Mouse (Mus musculus): ENCODE results near the gene Gdf1. TPM values are rescaled to one million over a fixed set of nuclear protein-coding genes. Genes with fewer than 3 reads are reported as not detected.

The Gdf1 gene
- total RNA-seq, 1 experiment from 2014 or later = not detected

- DNase-seq = peak; percentile 68
Observed at GRCm38 (mm10) chr8:70330741-70331364, 1.2 kb downstream of the Gdf1 start.

GRCm38 (mm10) chr8:70331526-70331925, 1.9 kb downstream of the Gdf1 start:
- no peak for DNase-seq

DNA sequence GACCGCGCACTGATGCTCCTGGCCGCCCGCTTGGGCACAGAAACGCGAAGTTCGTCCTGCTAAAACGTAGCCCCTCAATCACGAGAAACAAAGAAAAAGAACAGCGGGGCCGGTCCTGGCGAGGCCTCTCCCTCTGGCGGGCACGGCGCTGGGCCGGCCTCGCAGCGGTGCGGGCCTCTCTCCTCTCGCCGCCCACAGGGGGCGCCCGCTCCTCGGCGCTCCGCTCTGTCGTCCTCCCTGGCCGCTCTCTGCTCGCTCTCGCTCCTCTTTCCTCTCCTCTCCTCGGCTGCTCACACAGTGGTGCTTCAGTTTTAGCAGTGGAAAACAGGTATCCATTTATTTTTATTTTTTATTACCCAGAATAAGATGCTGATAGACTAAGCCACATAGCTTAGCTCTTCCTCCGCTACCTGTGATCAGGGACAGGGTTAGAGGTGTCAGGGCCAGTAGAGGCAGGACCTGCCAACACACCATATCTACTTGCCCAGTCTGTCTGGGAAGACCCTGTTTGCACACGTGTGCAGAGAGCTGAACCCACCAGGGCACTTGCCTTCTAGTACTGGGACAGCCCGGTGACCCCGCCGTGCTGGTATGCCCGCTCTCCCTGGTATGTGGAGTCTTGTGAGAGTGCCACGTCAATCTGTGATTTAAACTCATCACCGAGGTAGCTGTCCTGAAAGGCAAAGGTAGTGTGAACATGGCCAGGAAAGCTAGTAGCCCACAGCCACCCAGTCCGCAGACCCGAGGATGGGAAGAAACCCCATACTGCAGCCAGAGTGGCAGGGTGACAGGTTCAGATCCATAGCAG, 2.7 kb downstream of the Gdf1 start:
- peak; percentile 76 for DNase-seq

DNA sequence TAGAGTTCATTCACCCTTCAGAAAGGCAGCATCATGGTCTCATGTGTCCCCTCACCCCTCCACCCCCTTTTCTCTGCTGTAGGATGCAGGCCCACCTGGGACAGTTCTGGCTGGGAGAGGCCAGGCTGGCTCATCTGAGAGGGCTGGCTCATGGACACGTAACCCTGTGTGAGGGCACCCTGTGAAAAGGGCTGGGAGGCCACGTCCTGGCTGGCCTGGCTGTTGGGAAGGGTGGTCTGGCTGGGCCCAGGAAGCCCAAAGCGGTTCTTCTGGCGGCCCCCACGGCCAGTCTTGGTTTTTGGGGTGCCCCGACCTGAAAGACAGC, 3.2 kb downstream of the Gdf1 start:
- DNase-seq = no peak

- DNase-seq = no peak
Observed at GRCm38 (mm10) chr8:70338931-70339330, 9.3 kb downstream of the Gdf1 start.

GRCm38 (mm10) chr8:70340659-70341058, 11.0 kb downstream of the Gdf1 start:
- no peak for DNase-seq

DNA sequence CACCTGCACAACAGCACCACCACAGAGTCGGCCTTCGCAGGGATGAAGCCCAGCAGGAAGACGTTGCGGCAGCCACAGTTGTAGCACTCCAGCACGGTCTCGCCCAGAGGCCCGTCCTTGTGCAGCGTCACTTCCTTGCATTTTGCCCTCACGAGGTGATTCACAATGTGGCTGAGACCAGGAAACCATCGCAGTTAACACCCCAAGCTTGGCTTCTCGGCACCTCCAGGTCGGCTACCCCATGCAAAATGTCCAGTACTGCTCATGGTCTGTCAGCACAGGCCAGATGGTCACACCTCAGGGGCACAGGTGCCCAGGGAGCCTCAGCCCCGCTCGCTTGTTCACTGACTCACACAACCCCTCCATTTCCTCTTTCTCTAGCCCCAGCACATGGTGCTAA, 12.4 kb downstream of the Gdf1 start:
- DNase-seq = no peak

DNA sequence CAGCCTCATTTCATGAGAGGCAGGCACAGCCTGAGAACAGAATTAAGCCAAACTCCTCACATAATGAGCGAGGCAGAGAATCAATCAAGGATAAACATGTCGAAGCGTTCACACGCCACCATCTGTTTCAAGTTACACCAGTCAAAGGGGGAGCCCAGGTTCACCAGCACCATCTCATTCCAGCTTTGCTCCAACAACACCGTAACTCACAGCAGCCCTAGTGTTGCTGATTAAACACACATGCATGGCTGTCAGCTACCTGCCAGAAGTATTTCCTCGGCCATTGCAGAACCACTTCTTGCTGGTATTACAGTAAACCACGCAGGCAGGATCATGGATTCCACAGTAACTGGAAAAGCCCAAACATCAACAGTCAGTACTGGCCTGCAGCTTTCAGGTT, 13.5 kb downstream of the Gdf1 start:
- DNase-seq = no peak

DNA sequence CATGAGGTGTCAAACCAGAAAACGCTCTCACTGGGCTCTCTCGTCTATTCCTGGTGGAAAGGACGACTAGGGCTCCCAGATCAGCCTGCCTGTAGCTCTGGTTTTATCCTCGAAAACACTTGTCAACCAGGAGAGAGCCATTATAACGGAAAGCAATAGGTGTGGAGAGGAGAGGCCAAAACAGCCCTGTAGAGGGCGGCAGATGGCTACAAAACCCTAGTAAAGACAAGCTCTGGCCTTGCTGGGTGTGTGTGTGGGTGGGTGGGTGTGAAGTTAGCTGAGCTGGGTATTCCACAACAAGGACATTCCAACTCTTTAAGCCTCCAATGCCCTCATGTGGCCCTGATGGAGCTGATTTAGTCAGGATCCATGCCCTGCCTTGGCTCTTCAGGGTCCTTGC, 14.1 kb downstream of the Gdf1 start:
- DNase-seq = peak; percentile 41

DNA sequence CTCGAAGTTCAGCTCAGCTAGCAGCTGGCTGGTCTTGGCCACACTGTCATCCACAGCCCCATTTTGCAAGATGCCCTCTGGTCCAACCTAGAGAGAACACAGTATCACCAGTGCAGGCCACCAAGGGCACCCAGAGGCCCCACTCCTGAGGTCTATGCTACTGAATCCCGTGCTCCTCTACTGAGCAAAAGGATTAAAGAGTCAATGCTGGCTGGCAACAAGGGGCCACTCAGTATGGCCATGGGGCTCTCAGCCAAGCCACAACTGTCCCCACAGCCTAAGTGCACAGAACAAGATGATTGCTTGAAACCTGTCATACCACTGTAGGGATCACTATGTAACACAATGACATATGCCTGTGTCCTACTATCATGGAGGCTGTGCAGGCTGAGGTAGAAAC, 14.7 kb downstream of the Gdf1 start:
- no peak for DNase-seq

DNA sequence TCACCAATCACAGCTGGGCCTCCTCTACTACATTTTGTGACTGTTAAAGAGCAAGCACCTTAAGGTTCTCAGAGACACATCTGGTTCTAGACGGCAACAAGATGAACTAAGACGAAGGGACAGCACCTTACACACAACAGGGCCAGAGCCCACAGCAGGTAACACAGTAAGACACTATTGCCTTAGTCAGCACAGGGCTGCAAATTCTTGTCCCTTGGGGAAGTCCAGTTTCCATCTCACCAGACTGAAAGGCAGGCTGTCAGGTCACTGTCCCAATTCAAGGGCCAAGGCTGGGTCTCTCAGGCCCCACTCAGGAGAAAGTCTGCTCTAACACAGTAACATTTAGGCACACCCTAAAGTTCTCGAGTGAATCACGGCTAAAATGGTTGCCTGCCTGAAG, 17.8 kb downstream of the Gdf1 start:
- DNase-seq = no peak

DNA sequence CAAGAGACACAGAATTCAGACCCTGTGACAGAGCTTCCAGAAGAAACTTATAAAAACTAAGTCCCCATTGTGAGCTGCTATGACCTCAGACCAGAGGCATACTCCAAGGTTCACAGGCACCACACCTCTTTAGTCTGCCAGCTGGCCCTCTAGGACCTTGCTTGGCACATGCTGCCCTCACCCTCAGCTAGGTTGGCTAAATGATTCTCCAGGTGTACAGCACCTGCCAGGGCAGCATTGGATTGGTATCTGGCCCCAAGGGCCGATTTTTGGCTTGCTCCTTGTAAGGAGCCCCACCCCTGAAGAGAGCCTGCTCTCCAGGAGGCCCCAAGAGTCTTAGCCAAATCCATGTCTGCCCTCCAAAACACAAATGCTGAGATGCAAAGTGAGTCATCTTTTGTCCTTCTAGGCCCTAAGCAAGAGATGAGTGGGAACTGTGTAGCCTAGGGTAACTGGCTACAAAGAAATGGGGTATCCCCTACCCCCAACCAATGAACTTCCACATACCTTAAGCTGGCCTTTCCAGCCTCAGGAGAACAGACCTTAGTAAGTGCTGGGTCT, 18.3 kb downstream of the Gdf1 start:
- no peak for DNase-seq

DNA sequence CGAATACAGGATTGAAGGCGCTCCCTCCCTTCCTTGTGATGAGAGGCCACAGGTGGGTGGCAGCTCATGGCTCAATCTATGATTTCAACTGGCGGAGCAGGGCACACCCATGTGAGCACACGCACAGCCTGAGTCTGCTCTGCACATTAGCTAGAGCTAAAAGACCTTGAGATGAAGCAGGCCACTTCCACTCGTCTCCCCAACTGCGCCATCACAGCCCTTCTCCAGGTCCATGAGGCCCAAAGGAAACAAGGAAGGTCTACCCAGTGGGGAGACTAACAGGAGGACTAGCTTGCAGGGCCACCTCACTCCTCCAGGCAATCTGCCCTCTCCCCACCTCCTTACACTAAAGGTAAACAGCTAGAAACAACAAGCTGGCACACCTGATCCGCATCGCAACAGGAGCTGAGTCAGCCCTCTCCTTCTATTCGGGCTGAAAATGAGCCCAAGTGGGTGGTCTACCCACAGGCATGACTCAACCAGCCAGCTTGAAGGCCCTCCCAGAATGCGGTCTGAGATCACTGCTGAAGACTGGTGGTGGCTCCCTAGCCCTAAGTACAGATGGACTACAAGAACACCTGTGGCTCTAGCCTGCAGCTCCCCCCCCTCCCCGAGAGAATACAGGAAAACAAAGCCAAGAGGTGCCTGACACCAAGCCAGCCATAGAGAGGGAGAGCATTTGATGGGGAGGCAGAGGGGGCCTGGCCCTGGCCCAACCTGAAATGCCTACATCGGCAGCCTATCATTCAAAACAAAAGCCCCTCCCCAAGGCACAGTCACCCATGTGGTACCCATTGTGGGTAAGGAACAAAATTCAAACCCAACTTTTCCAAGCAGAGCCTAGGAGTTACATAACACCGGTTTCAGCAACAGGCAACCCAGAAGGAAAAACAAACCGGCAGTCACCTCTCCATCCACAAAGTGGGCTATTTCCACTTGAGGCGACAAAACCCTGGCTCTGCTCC, 21.7 kb downstream of the Gdf1 start:
- DNase-seq = no peak

DNA sequence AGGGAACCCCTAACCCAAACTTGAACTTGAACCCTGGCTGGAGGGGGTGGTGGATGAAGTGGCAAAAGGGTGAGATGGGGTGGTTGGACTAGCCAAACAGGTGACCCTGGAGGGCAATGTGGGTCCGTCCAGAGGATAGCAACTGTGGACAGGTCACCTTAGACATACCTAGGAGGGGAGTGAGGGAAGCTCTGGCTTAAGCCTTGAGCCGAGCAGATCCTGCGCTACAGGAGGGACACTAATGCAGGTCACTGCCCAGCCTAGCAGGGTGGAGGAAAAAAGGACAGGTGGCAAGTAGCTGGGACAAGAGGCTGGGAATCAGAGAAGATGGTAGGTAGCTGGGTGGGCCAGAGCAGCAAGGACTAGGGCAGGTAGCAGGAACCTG, 22.4 kb downstream of the Gdf1 start:
- no peak for DNase-seq

GRCm38 (mm10) chr8:70352657-70353151, 23.1 kb downstream of the Gdf1 start:
- peak; percentile 45 for DNase-seq

DNA sequence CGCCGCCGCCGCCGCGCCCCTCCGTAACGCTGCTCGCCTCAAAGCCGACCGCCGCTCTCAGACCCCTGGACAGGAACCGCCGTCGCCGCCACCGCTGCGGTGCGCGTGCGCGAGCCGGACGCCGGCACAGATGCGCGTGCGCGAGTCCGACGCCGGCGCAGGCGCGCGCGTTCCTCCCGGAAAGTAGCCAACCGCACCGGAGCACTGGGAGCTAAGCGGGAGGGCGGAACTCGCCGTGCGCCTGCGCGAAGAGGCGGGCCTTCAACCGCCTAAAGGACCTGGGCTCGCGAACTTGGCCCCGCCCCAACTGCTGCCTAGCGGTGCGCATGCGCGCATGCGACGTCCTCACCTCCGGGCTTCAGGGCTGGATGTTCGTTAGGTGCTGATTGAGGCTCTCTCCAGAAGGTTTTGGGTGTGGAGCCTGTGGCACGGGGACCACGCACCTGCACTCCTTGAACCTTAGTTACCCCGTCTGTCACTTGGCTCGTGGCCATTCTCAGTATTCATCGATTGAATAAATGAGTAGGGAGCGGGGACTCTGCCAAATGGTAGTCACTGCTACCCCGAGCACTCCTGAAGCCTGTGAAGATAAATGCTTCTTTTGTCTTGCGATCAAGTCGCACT, 23.7 kb downstream of the Gdf1 start, which contains the start of gene Upf1:
Gene Upf1 (minus strand): TSS at position 85 of the 624 bp plus-strand sequence.
- peak; percentile 100 for DNase-seq

DNA sequence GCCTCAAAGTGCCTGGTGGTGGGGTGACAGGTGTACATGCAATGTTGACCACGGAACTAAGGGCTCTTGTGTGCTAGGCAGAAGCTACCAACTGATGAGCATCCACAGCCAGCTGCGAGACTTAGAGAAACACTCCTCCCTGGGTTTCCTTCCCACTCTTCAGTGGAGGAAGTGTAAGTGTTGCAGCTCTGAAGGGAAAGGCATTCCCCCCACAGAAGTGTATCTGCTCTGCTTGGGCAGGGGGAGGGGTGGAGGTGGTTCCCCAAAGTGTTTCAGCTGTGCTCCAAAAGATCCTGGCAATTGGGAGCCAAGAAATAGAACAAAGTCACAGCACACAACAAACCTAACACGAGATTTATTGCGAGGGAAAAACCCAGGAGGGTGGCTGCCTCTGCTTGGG, 24.4 kb downstream of the Gdf1 start:
- DNase-seq = no peak

GRCm38 (mm10) chr8:70356111-70356510, 26.5 kb downstream of the Gdf1 start:
- no peak for DNase-seq

GRCm38 (mm10) chr8:70359411-70359810, 29.8 kb downstream of the Gdf1 start:
- no peak for DNase-seq

DNA sequence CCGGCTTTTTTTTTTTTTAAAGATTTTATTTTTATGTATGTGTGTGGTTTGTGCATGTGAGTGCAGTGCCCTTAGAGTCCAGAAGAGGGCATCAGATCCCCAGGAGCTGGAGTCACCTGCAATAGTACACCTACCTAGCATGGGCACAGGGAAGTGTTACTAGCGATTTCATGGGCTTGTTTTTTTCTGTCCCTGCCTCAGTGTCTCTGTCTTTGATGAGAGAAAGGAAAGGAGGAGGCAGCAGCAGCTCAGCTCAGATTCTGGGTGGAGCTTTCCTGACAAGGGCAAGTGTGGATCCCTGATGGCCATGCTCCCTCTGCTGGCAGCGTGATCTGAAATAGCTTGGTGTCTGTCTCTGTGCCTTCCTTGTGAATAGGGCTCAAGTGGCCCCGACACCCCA, 31.2 kb downstream of the Gdf1 start:
- no peak for DNase-seq

DNA sequence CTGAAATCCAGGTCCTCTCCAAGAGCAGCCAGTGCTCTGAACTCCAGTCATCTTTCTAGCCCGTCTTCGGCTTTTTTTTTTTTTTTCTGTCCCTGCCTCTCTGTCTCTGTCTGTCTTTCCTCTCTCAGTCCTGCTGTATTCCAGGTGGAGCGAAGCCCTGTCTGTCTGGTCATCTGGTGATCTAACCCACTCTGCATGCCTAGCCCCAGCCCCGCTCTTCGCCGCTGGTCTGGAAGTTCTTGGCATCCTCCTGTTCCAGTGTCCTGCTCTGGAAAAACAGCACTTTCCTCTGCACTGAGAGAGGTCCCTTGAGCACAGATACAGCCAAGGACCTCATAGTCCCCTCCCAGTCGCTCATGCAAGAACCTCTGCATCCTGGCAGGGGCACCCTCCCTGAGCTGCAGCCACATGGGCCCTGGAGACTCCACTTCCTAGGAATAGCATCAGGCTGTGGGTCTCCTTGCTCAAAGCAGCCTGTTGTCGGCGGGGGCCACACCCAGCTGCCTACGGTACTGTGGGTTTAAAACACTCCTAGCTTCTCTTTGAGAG, 31.9 kb downstream of the Gdf1 start:
- DNase-seq = no peak

GRCm38 (mm10) chr8:70364066-70364465, 34.4 kb downstream of the Gdf1 start:
- DNase-seq = peak; percentile 32
